Mouse (Mus musculus) embryo, embryonic 10 days (tissue): ENCODE data around the gene Mov10l1.

ENCODE experiments used
- DNase-seq: peaks from one replicate; pipeline ENCODE4 v3.0.0-alpha.2; 2015; ENCODE audit warnings: low spot score

Mov10l1 gene

GRCm38 (mm10) chr15:89075478-89076147, 92.9 kb downstream of the Mov10l1 start:
- peak; percentile 83 for DNase-seq

GRCm38 (mm10) chr15:89076156-89076731, 93.5 kb downstream of the Mov10l1 start:
- peak; percentile 38 for DNase-seq

GRCm38 (mm10) chr15:89078208-89078836, 95.6 kb downstream of the Mov10l1 start:
- DNase-seq: no peak

- no peak for DNase-seq
These were observed 101.2 kb downstream of the Mov10l1 start for GRCm38 (mm10) chr15:89083906-89084305.

- DNase-seq: no peak
These were observed 102.1 kb downstream of the Mov10l1 start for GRCm38 (mm10) chr15:89084826-89085225.

GRCm38 (mm10) chr15:89088607-89089247, 106.0 kb downstream of the Mov10l1 start, which contains the start of gene Selenoo:
TSS of gene Selenoo (plus strand) at chr15:89089084.
- DNase-seq: peak; percentile 95

- DNase-seq: peak; percentile 29
These were observed 106.7 kb downstream of the Mov10l1 start for GRCm38 (mm10) chr15:89089248-89090051.

- DNase-seq: no peak
These were observed 108.0 kb downstream of the Mov10l1 start for GRCm38 (mm10) chr15:89090662-89091061.

GRCm38 (mm10) chr15:89092181-89092580, 109.5 kb downstream of the Mov10l1 start:
- no peak for DNase-seq

- no peak for DNase-seq
These were observed 114.7 kb downstream of the Mov10l1 start for GRCm38 (mm10) chr15:89097450-89097849.

GRCm38 (mm10) chr15:89098616-89099015, 115.9 kb downstream of the Mov10l1 start:
- no peak for DNase-seq

GRCm38 (mm10) chr15:89100823-89101222, 118.1 kb downstream of the Mov10l1 start:
- DNase-seq: no peak

- peak; percentile 22 for DNase-seq
These were observed 119.9 kb downstream of the Mov10l1 start for GRCm38 (mm10) chr15:89102646-89103045.

GRCm38 (mm10) chr15:89103921-89104320, 121.2 kb downstream of the Mov10l1 start:
- no peak for DNase-seq

- DNase-seq: no peak
These were observed 121.7 kb downstream of the Mov10l1 start for GRCm38 (mm10) chr15:89104425-89104824.
